Mouse (Mus musculus) liver, embryonic 14.5 days (tissue): ENCODE measurements around the gene Clba1.

Experiments used
- CTCF ChIP-seq: IDR thresholded peaks from 2 replicates; pipeline ENCODE4 v1.5.1; 2016; ENCODE audit warnings: antibody characterized with exemption, low read depth, control low read depth
- EP300 ChIP-seq: IDR thresholded peaks from 2 replicates; pipeline ENCODE4 v1.6.1; 2016; ENCODE audit warnings: antibody characterized with exemption, low read depth

DNA sequence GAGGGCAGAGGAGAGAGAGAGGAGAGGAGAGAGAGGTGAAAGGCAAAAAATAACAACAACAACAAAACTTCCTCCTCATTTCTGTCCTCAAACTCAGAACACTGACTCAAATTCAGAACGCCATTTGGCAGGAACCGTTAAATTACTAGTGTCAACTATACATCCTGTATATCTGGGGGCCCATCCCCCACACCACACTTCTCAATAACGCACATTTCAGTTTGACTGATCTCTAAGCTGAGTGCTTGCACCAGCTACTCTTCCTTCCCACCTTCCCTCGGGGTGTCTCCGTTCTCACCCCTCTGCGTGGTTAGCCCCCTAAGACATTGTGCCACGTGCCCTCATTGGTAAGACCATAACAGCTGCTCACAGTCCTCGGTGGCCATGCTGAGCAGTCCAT lies 51.2 kb downstream of the Clba1 start:
- TF ChIP-seq CTCF (no peak), EP300 (no peak)
